Mouse (Mus musculus) CH12.LX (cell line): ENCODE data around the gene Pcgf6.

Experiments
- CHD2 ChIP-seq: IDR thresholded peaks from 2 replicates; pipeline ENCODE4 v1.6.1; 2011; ENCODE audit warnings: low read length, improper control_type of control experiment
- CTCF ChIP-seq, 2 experiments: IDR thresholded peaks in 1 of 2; conservative IDR thresholded peaks in 1 of 2; 2 replicates each; pipeline ENCODE4 v1.5.1; 2011 to 2012; ENCODE audit warnings: low read depth in 2 of 2, low read length in 2 of 2, improper control_type of control experiment in 1 of 2, inconsistent platforms in 1 of 2, mild to moderate bottlenecking in 1 of 2, moderate library complexity in 1 of 2
- EP300 ChIP-seq: IDR thresholded peaks from 2 replicates; pipeline ENCODE4 v1.6.1; 2011; ENCODE audit warnings: low read length, improper control_type of control experiment
- HCFC1 ChIP-seq: IDR thresholded peaks from 2 replicates; pipeline ENCODE4 v1.6.1; 2012; ENCODE audit warnings: low read depth, mild to moderate bottlenecking, inconsistent platforms, low read length, improper control_type of control experiment
- JUND ChIP-seq: conservative IDR thresholded peaks from 2 replicates; pipeline ENCODE4 v1.6.1; 2011; ENCODE audit warnings: low read depth, low read length, improper control_type of control experiment
- MAZ ChIP-seq: IDR thresholded peaks from 2 replicates; pipeline ENCODE4 v1.6.1; 2012; ENCODE audit warnings: low read depth, mild to moderate bottlenecking, inconsistent platforms, low read length, improper control_type of control experiment, moderate library complexity
- MYC ChIP-seq: IDR thresholded peaks from 2 replicates; pipeline ENCODE4 v1.6.1; 2011; ENCODE audit warnings: low read depth, mild to moderate bottlenecking, improper control_type of control experiment, low read length
- POLR2A ChIP-seq: IDR thresholded peaks from 2 replicates; pipeline ENCODE4 v1.6.1; 2011; ENCODE audit warnings: low read depth, mild to moderate bottlenecking, improper control_type of control experiment, low read length
- RAD21 ChIP-seq: IDR thresholded peaks from 2 replicates; pipeline ENCODE4 v1.6.1; 2011; ENCODE audit warnings: low read depth, mild to moderate bottlenecking, low read length, improper control_type of control experiment, moderate library complexity
- USF1 ChIP-seq: IDR thresholded peaks from 2 replicates; pipeline ENCODE4 v1.6.1; 2014; ENCODE audit warnings: low read depth, mild to moderate bottlenecking, inconsistent platforms, low read length, improper control_type of control experiment
- ZC3H11A ChIP-seq: IDR thresholded peaks from 2 replicates; pipeline ENCODE4 v1.6.1; 2012; ENCODE audit warnings: low read depth, mild to moderate bottlenecking, inconsistent platforms, low read length, improper control_type of control experiment
- ZNF384 ChIP-seq: IDR thresholded peaks from 2 replicates; pipeline ENCODE4 v1.6.1; 2012; ENCODE audit warnings: low read depth, low read length, improper control_type of control experiment, inconsistent platforms

DNA sequence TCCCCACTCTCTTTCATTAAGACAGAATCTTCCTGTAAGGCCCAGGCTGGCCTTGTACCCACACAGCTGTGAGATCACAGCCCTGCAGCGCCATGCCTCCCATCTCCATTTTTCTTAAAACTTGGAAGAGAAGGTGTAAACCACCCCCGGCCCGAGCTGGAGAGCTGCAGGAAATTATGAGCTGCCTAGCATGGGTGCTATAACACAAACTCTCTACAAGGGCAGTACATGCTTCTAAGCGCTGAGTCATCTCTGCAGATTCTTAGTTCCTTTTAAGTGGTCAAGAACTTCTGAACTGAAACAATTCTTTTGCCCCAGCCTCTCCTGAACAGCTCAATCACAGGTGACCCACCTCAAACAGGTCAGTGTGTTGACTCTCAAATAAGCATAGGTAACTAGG is 15.8 kb downstream of the Pcgf6 start:
- TF ChIP-seq CTCF (conservative IDR thresholded peaks at IDR 0.05 in 1 of 2, IDR thresholded peaks at IDR 0.05 in 1 of 2; ENCODE audit: low read depth in 2 of 2, low read length in 2 of 2) (no peak), JUND (peak; percentile 88), EP300 (peak; percentile 96), HCFC1 (no peak), ZC3H11A (no peak), RAD21 (no peak), USF1 (no peak), POLR2A (no peak), CHD2 (no peak), MAZ (no peak), ZNF384 (no peak), MYC (peak; percentile 61; the same call in 1 of the 2 replicates)
